Mouse (Mus musculus): Measurements from ENCODE around the gene Kif22. TPM values are rescaled to one million over a fixed set of nuclear protein-coding genes. Genes with fewer than 3 reads are reported as not detected.

The Kif22 gene
- polyA plus RNA-seq, 1 experiment from 2014 or later, result 67.6 TPM

DNA sequence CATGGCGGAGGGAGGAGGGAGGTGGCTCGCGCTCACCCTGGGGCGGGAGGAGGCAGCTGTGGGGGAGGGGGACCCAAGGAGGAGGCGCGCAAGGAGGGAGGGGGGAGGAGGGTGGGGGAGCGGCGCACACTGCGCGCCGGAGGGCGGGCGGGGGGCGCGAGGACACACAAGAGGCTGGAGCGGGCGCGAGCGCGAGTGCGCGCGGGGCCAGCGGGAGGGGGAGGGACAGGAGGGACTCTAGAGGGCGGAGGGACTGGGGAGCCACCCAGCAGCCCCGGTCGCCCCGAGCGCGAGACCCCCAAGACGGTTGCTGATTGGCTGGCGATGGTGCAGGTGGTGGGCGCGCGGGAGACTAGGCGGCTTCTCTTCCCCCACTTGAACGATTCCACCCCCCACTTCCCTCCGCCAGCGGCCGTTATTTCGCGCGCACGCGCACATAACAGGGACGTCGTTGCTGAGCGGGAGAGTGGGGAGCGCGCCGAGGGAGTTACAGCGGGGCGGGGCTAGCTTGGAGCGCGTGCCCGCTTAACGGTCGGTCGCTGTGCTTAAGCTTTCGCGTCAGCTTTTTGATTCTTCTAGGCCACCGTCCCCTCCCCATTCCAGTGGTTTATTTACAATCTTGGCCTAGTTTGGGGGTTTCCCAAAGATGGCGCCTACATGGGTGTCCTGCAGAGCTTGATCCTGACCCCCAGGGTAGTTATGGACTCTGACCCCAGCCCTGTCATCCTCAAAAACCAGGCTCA lies 15.1 kb downstream of the Kif22 start, which contains the start of gene Maz:
Maz (minus strand) TSS at position 54 of the 743 bp plus-strand sequence.
- H3K27ac ChIP-seq (replicated peaks), result peak within 1 kb of the TSS; percentile 99
- peaks cover 39% of the 10 kb centered on the region for H3K4me1 ChIP-seq
- peaks cover 23% of the 10 kb centered on the region for H3K36me3 ChIP-seq
- peak; percentile 92 for ATAC-seq (replicated peaks)
- H3K9ac ChIP-seq (replicated peaks), result peak within 1 kb of the TSS; percentile 91
- peak within 1 kb of the TSS; percentile 97 for H3K4me2 ChIP-seq (replicated peaks)
- no peaks in the 10 kb centered on the region for H3K9me3 ChIP-seq
- WGBS, result under 1% methylated on average over 43 of the region's 63 CpGs
- H3K27me3 ChIP-seq, result no peaks in the 10 kb centered on the region
- H3K4me3 ChIP-seq, result peak within 1 kb of the TSS; percentile 96

DNA sequence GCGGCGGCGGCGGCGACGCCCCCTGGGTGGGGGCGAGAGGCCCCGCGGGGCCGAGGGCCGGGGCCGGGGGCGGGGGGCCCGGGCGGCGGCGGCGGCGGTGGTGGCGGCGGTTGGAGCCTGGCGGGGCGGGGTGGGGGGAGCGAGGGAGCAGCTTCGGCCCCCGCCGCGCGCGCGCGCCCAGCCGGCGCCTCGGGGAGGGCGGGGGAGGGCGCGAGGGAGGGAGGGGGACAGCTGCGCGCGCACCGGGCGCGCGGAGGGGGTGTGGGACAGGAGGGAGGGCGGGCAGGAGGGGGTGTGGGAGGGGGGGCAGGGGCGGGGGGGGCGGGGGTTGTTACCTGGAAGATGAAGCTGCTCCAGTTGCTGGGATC lies 15.7 kb downstream of the Kif22 start:
- 0% methylated on average over 1 of the region's 48 CpGs for WGBS
- Histone ChIP-seq H3K27ac (replicated peaks) (peak overlapping the region; percentile 99), H3K36me3 (peaks cover 25% of the 10 kb centered on the region), H3K27me3 (no peaks in the 10 kb centered on the region), H3K9ac (replicated peaks) (peak overlapping the region; percentile 91), H3K4me3 (peak overlapping the region; percentile 96), H3K9me3 (no peaks in the 10 kb centered on the region), H3K4me2 (replicated peaks) (peak overlapping the region; percentile 97), H3K4me1 (peaks cover 44% of the 10 kb centered on the region)
- no peak for ATAC-seq (replicated peaks)

DNA sequence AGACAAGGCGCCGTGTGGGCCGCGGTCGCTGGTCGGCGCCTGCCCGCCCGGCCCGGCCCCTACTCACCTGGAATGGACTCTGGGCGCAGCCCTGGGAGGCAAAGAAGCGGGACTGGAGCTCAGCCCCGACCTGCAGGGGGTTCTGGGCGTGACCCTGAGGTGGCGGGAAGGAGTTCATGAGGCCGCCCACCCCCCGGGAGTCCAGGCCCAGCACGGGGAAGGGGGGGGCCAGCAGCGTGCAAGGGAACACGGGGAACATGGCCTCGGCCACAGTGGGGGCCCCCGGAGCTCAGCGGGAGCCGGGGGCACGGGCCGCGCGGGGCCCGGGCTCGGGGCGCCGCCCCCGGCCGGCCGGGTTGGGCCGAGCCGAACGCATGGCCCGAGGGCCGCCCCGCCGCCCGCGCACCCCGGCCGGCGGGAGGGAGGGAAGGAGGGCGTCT lies 16.1 kb downstream of the Kif22 start:
- peak overlapping the region; percentile 97 for H3K4me2 ChIP-seq (replicated peaks)
- no peaks in the 10 kb centered on the region for H3K9me3 ChIP-seq
- peak overlapping the region; percentile 91 for H3K9ac ChIP-seq (replicated peaks)
- H3K27me3 ChIP-seq, result no peaks in the 10 kb centered on the region
- peak overlapping the region; percentile 96 for H3K4me3 ChIP-seq
- under 1% methylated on average over 27 of the region's 48 CpGs for WGBS
- ATAC-seq (replicated peaks), result peak; percentile 6; the same call in 1 of the 2 replicates
- H3K4me1 ChIP-seq, result peaks cover 48% of the 10 kb centered on the region
- H3K36me3 ChIP-seq, result peaks cover 25% of the 10 kb centered on the region
- peak overlapping the region; percentile 99 for H3K27ac ChIP-seq (replicated peaks)

DNA sequence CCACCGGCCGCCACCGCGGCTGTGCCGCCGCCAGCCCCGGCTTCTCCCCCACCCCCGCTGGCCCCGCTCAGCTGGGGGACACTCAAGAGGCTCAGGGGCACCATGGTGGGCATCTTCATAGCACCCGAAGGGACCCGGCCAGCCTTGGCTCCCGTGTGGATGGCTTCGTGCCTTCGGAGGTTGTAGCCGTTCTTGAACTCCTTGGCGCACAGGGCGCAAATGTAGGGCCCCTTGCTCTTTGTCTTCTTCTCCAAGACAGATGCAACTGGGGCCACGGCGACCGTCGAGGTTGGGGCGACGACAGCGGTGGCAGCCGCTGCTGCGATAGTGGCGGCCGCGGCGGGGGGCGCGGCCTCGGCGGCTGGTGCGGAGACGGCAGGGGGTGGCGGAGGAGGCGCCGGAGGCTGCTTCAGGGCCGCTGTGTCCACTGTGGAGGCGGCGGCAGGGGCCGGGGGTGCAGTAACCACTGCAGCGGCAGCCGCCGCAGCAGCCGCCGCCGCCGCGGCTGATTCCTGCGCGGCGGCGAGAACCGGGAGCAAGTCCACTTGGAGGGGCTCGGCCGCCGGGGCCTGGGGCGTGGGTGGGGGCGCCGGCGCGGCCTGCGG lies 16.6 kb downstream of the Kif22 start:
- H3K27me3 ChIP-seq, result no peaks in the 10 kb centered on the region
- H3K4me2 ChIP-seq (replicated peaks), result peak overlapping the region; percentile 97
- H3K4me3 ChIP-seq, result peak overlapping the region; percentile 96
- peak overlapping the region; percentile 91 for H3K9ac ChIP-seq (replicated peaks)
- ATAC-seq (replicated peaks), result peak; percentile 0; the same call in 1 of the 2 replicates
- no peaks in the 10 kb centered on the region for H3K9me3 ChIP-seq
- peaks cover 25% of the 10 kb centered on the region for H3K36me3 ChIP-seq
- WGBS, result 0% methylated on average over 46 of the region's 65 CpGs
- peaks cover 54% of the 10 kb centered on the region for H3K4me1 ChIP-seq
- H3K27ac ChIP-seq (replicated peaks), result peak overlapping the region; percentile 99

DNA sequence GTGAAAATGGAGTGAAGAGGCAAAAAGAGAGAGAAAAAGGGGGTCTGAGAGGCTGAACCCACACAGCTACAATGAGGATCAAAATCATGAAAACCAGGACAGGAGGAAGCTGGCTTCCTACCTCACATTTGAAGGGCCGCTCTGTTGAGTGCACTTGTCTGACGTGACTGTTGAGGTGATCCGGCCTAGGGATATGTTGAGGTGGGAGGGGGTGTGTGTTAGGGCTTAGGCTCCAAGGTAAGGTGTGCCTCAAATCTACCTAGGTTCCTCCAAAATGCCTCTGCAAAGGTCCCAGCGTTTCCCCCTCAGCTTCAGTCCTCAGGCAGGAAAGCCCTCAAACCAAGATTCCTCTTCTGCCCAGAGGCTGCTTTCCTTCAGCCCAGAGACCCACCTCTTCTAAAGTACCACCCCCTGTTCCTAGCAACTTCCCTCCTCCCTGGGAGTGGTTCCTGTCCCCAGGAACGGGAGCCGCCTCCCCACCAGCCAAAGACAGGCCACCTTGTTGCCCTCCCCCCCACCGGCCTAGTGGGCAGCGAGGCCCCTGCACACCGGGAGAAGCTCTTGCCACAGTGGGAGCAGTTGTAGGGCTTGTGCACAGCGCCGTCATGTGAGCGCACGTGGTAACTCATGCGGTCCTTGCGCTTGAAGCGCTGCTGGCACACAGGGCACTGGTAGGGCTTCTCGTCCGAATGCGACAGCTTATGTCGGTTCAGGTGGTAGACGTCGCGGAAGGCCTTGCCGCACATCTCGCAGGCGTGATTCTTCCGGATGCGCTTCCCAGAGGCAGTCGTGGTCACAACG lies 17.3 kb downstream of the Kif22 start:
- WGBS, result under 1% methylated on average over 30 of the region's 30 CpGs
- Histone ChIP-seq H3K27me3 (no peaks in the 10 kb centered on the region), H3K4me2 (replicated peaks) (peak overlapping the region; percentile 97), H3K36me3 (peaks cover 25% of the 10 kb centered on the region), H3K9me3 (no peaks in the 10 kb centered on the region), H3K4me1 (peaks cover 61% of the 10 kb centered on the region), H3K9ac (replicated peaks) (peak overlapping the region; percentile 91), H3K4me3 (peak overlapping the region; percentile 96), H3K27ac (replicated peaks) (peak overlapping the region; percentile 99)
- peak; percentile 55 for ATAC-seq (replicated peaks)

- Histone ChIP-seq H3K4me1 (peaks cover 69% of the 10 kb centered on the region), H3K4me3 (peak overlapping the region; percentile 96), H3K9ac (replicated peaks) (peak overlapping the region; percentile 91), H3K36me3 (peaks cover 25% of the 10 kb centered on the region), H3K27me3 (no peaks in the 10 kb centered on the region), H3K27ac (replicated peaks) (peak overlapping the region; percentile 99), H3K4me2 (replicated peaks) (peak overlapping the region; percentile 97), H3K9me3 (no peaks in the 10 kb centered on the region)
- no peak for ATAC-seq (replicated peaks)
- WGBS, result 13% methylated on average over 19 of the region's 19 CpGs
Observed at GRCm38 (mm10) chr7:127023896-127024690, 18.2 kb downstream of the Kif22 start.

- peaks cover 75% of the 10 kb centered on the region for H3K4me1 ChIP-seq
- WGBS, result 73% methylated on average over 13 of the region's 13 CpGs
- peak overlapping the region; percentile 99; the same call in 1 of the 2 replicates for H3K27ac ChIP-seq (replicated peaks)
- peak overlapping the region; percentile 97 for H3K4me2 ChIP-seq (replicated peaks)
- peaks cover 25% of the 10 kb centered on the region for H3K36me3 ChIP-seq
- peak overlapping the region; percentile 91 for H3K9ac ChIP-seq (replicated peaks)
- H3K27me3 ChIP-seq, result no peaks in the 10 kb centered on the region
- H3K9me3 ChIP-seq, result no peaks in the 10 kb centered on the region
- peak overlapping the region; percentile 96 for H3K4me3 ChIP-seq
- no peak for ATAC-seq (replicated peaks)
Observed at GRCm38 (mm10) chr7:127023272-127023691, 19.0 kb downstream of the Kif22 start.

GRCm38 (mm10) chr7:127022528-127023271 lies 19.6 kb downstream of the Kif22 start:
- 70% methylated on average over 7 of the region's 7 CpGs for WGBS
- H3K9ac ChIP-seq (replicated peaks), result peak overlapping the region; percentile 91

GRCm38 (mm10) chr7:127021563-127022527 lies 20.4 kb downstream of the Kif22 start:
- Histone ChIP-seq H3K27ac (replicated peaks) (peak overlapping the region; percentile 90), H3K36me3 (peaks cover 25% of the 10 kb centered on the region), H3K9ac (replicated peaks) (peak overlapping the region; percentile 86), H3K4me3 (peak overlapping the region; percentile 96), H3K4me2 (replicated peaks) (peak overlapping the region; percentile 87), H3K9me3 (no peaks in the 10 kb centered on the region), H3K4me1 (peaks cover 78% of the 10 kb centered on the region), H3K27me3 (no peaks in the 10 kb centered on the region)
- WGBS, result 42% methylated on average over 5 of the region's 5 CpGs
- ATAC-seq (replicated peaks), result no peak

More at GRCm38 (mm10) chr7:127022528-127023271, 19.6 kb downstream of the Kif22 start:
- Histone ChIP-seq H3K4me2 (replicated peaks) (peak overlapping the region; percentile 97), H3K9me3 (no peaks in the 10 kb centered on the region), H3K4me3 (peak overlapping the region; percentile 96), H3K4me1 (peaks cover 75% of the 10 kb centered on the region), H3K27me3 (no peaks in the 10 kb centered on the region), H3K36me3 (peaks cover 25% of the 10 kb centered on the region), H3K27ac (replicated peaks) (peak overlapping the region; percentile 99)
- no peak for ATAC-seq (replicated peaks)

All from forebrain, embryonic 15.5 days (tissue).